Mouse (Mus musculus) bone marrow macrophage, adult 2 months (primary cell): Measurements from ENCODE around the gene Gm884.

Source experiments
- CTCF ChIP-seq: IDR thresholded peaks from 2 replicates; pipeline ENCODE4 v1.5.1; 2012; ENCODE audit warnings: low read depth, mild to moderate bottlenecking, low read length, moderate library complexity
- POLR2A ChIP-seq: IDR thresholded peaks from 2 replicates; pipeline ENCODE4 v1.6.1; 2012; ENCODE audit warnings: mild to moderate bottlenecking, low read depth, low read length, borderline replicate concordance

DNA sequence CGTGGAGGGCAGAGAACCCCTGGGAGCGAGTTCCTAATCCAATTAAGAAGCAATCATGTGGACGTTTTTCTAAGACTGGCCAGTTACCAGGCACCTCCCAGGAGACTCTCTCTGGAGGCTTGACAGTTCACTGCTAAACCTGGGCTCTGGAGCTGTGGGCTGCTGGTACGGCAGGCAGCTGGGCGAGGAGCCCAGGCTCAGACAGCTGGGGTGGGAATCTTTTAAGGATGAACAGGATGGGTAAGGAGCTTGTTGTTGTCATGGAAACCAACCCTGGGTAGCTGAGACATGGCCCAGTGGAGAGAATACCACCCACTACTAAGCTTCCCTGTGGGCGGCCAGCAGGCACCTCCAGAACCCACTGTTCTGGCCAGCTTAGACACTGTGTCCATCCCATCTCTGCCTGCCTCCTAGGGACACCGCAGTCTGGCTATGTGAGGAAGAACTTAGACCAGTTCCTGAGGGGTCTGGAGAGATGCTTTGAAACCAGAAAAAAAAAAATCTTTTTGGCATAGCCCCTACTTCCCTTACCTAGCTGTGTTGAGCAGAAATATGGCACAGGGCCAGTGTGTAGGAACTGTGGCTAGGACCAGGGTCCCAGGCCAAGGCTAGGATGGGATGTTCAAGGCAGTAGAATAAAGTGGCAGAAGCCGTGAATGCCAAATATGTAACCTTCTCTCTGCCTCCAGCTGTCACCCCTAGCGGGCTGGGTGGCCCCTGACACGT, 45.4 kb upstream of the Gm884 start:
- TF ChIP-seq CTCF: no peak
- TF ChIP-seq POLR2A: no peak
